Mouse (Mus musculus): Measurements from ENCODE around the gene Pdcd10.

The Pdcd10 gene

DNA sequence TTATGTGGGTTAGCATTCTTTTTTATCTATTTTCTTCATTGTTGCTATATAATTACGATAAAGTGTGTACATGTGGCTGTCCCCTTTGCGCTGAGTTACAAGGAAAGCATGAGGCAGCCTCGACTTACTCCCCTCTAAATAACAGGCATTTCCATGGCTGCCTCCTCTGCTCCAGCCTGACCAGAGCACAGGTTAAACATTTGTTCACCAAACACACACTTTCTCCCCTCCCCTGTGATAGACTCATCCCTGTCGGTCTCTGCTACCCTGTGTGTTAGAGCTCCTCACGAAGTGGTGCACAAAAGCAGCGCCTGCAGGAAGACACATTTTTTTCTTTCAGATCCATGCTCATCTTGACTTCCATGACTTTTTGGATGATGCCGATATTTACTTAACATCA is 82.0 kb downstream of the Pdcd10 start:
- in situ Hi-C loops (cut with MboI), result no loop called here

DNA sequence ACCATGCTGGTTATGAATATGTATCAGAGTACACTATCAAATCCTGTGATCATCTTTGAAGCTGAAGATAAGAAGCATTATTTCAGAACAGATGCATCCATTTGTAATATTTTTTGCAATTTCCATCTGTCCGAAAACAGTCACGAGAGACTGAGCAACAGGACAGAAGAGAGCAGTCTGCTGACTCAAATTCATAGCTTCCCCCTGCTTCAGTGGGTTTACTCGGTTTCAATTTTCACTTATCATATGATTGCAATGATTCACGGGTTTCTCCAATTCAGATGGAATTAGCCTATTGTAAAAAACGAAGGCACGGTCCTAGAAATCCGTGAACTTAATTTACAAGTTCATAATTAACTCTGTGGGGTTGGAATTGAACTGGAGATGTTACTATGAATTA is 88.5 kb downstream of the Pdcd10 start:
- in situ Hi-C loops (cut with MboI), result no loop called here
